Mouse (Mus musculus): ENCODE measurements around the gene Krt87.

Gene Krt87

GRCm38 (mm10) chr15:101414807-101415565, 23.6 kb downstream of the Krt87 start:
- DNase-seq (ENCODE audit: low spot score) = no peak

GRCm38 (mm10) chr15:101413916-101414635, 24.5 kb downstream of the Krt87 start:
- DNase-seq (ENCODE audit: low spot score) = no peak

- no peak for DNase-seq (ENCODE audit: low spot score)
These were observed 26.4 kb downstream of the Krt87 start for GRCm38 (mm10) chr15:101412188-101412587.

GRCm38 (mm10) chr15:101410775-101411174, 27.8 kb downstream of the Krt87 start, which contains the start of gene Krt7:
Gene Krt7, plus strand, starts transcription at chr15:101411043.
- DNase-seq (ENCODE audit: low spot score) = no peak

GRCm38 (mm10) chr15:101398269-101398668, 40.3 kb downstream of the Krt87 start:
- no peak for DNase-seq (ENCODE audit: low spot score)

- DNase-seq (ENCODE audit: low spot score) = no peak
These were observed 40.9 kb downstream of the Krt87 start for GRCm38 (mm10) chr15:101397683-101398082.

GRCm38 (mm10) chr15:101396921-101397320, 41.7 kb downstream of the Krt87 start:
- no peak for DNase-seq (ENCODE audit: low spot score)

GRCm38 (mm10) chr15:101396466-101396865, 42.1 kb downstream of the Krt87 start:
- no peak for DNase-seq (ENCODE audit: low spot score)

GRCm38 (mm10) chr15:101394908-101395307, 43.7 kb downstream of the Krt87 start:
- no peak for DNase-seq (ENCODE audit: low spot score)

- DNase-seq (ENCODE audit: low spot score) = no peak
These were observed 46.4 kb downstream of the Krt87 start for GRCm38 (mm10) chr15:101392251-101392650.

GRCm38 (mm10) chr15:101390203-101390602, 48.4 kb downstream of the Krt87 start:
- no peak for DNase-seq (ENCODE audit: low spot score)

- peak; percentile 21 for DNase-seq (ENCODE audit: low spot score)
These were observed 50.5 kb downstream of the Krt87 start for GRCm38 (mm10) chr15:101388034-101388541.

GRCm38 (mm10) chr15:101387176-101387575, 51.4 kb downstream of the Krt87 start:
- peak; percentile 2 for DNase-seq (ENCODE audit: low spot score)

GRCm38 (mm10) chr15:101385064-101385463, 53.5 kb downstream of the Krt87 start:
- DNase-seq (ENCODE audit: low spot score) = no peak

- DNase-seq (ENCODE audit: low spot score) = no peak
These were observed 54.0 kb downstream of the Krt87 start for GRCm38 (mm10) chr15:101384610-101385009.

- DNase-seq (ENCODE audit: low spot score) = no peak
These were observed 55.8 kb downstream of the Krt87 start for GRCm38 (mm10) chr15:101382811-101383210.

- no peak for DNase-seq (ENCODE audit: low spot score)
These were observed 56.8 kb downstream of the Krt87 start for GRCm38 (mm10) chr15:101381758-101382157.

Data from T-cell, adult 2 months (primary cell).